Mouse (Mus musculus): ENCODE results near the gene Fam20b. TPM values are rescaled to one million over a fixed set of nuclear protein-coding genes. Genes with fewer than 3 reads are reported as not detected.

Gene Fam20b
- polyA plus RNA-seq, 1 experiment, result 27.3 TPM

GRCm38 (mm10) chr1:156674195-156675000 is 44.5 kb downstream of the Fam20b start, which contains the start of gene Tor3a:
Tor3a (minus strand) TSS chr1:156674356.
- H3K27ac ChIP-seq (ENCODE audit: insufficient read depth, low read depth, low read length), result peak within 1 kb of the TSS; percentile 74
- H3K4me1 ChIP-seq (ENCODE audit: control insufficient read depth, insufficient read depth, low read length), result peaks cover 8% of the 10 kb centered on the region
- peak within 1 kb of the TSS; percentile 77 for H3K4me3 ChIP-seq (ENCODE audit: insufficient read depth, low read length)
- TF ChIP-seq POLR2A (IDR thresholded peaks at IDR 0.05; ENCODE audit: borderline replicate concordance, low read depth, low read length) (no peak), CTCF (IDR thresholded peaks at IDR 0.05; ENCODE audit: low read depth, low read length) (no peak)

- Histone ChIP-seq H3K4me1 (ENCODE audit: control insufficient read depth, insufficient read depth, low read length) (peaks cover 15% of the 10 kb centered on the region), H3K4me3 (ENCODE audit: insufficient read depth, low read length) (peak overlapping the region; percentile 77), H3K27ac (ENCODE audit: insufficient read depth, low read depth, low read length) (peak overlapping the region; percentile 74)
- TF ChIP-seq POLR2A (IDR thresholded peaks at IDR 0.05; ENCODE audit: borderline replicate concordance, low read depth, low read length), result no peak
- TF ChIP-seq CTCF (IDR thresholded peaks at IDR 0.05; ENCODE audit: low read depth, low read length), result no peak
These were observed 45.3 kb downstream of the Fam20b start for GRCm38 (mm10) chr1:156673476-156674194.

- Histone ChIP-seq H3K4me3 (ENCODE audit: insufficient read depth, low read length) (peak overlapping the region; percentile 77), H3K4me1 (ENCODE audit: control insufficient read depth, insufficient read depth, low read length) (peaks cover 21% of the 10 kb centered on the region), H3K27ac (ENCODE audit: insufficient read depth, low read depth, low read length) (peak overlapping the region; percentile 74)
- TF ChIP-seq CTCF (IDR thresholded peaks at IDR 0.05; ENCODE audit: low read depth, low read length), result no peak
- TF ChIP-seq POLR2A (IDR thresholded peaks at IDR 0.05; ENCODE audit: borderline replicate concordance, low read depth, low read length), result no peak
These were observed 46.0 kb downstream of the Fam20b start for GRCm38 (mm10) chr1:156672720-156673475.

- Histone ChIP-seq H3K27ac (ENCODE audit: insufficient read depth, low read depth, low read length) (no peak overlapping the region), H3K4me1 (ENCODE audit: control insufficient read depth, insufficient read depth, low read length) (peaks cover 26% of the 10 kb centered on the region), H3K4me3 (ENCODE audit: insufficient read depth, low read length) (no peak overlapping the region)
- TF ChIP-seq CTCF (IDR thresholded peaks at IDR 0.05; ENCODE audit: low read depth, low read length) (no peak), POLR2A (IDR thresholded peaks at IDR 0.05; ENCODE audit: borderline replicate concordance, low read depth, low read length) (no peak)
These were observed 47.0 kb downstream of the Fam20b start for GRCm38 (mm10) chr1:156671921-156672320.

- H3K4me1 ChIP-seq (ENCODE audit: control insufficient read depth, insufficient read depth, low read length), result peaks cover 27% of the 10 kb centered on the region
- H3K4me3 ChIP-seq (ENCODE audit: insufficient read depth, low read length), result no peak overlapping the region
- no peak overlapping the region for H3K27ac ChIP-seq (ENCODE audit: insufficient read depth, low read depth, low read length)
- no peak for TF ChIP-seq CTCF (IDR thresholded peaks at IDR 0.05; ENCODE audit: low read depth, low read length)
- TF ChIP-seq POLR2A (IDR thresholded peaks at IDR 0.05; ENCODE audit: borderline replicate concordance, low read depth, low read length), result no peak
These were observed 49.5 kb downstream of the Fam20b start for GRCm38 (mm10) chr1:156669208-156669983.

GRCm38 (mm10) chr1:156668602-156669001 is 50.3 kb downstream of the Fam20b start:
- H3K4me3 ChIP-seq (ENCODE audit: insufficient read depth, low read length), result no peak overlapping the region
- no peak for TF ChIP-seq CTCF (IDR thresholded peaks at IDR 0.05; ENCODE audit: low read depth, low read length)
- TF ChIP-seq POLR2A (IDR thresholded peaks at IDR 0.05; ENCODE audit: borderline replicate concordance, low read depth, low read length), result no peak
- no peak overlapping the region for H3K27ac ChIP-seq (ENCODE audit: insufficient read depth, low read depth, low read length)
- peaks cover 27% of the 10 kb centered on the region for H3K4me1 ChIP-seq (ENCODE audit: control insufficient read depth, insufficient read depth, low read length)

- H3K4me3 ChIP-seq (ENCODE audit: insufficient read depth, low read length), result no peak overlapping the region
- H3K27ac ChIP-seq (ENCODE audit: insufficient read depth, low read depth, low read length), result peak overlapping the region; percentile 17; the same call in 1 of the 2 replicates
- TF ChIP-seq CTCF (IDR thresholded peaks at IDR 0.05; ENCODE audit: low read depth, low read length) (no peak), POLR2A (IDR thresholded peaks at IDR 0.05; ENCODE audit: borderline replicate concordance, low read depth, low read length) (no peak)
- H3K4me1 ChIP-seq (ENCODE audit: control insufficient read depth, insufficient read depth, low read length), result peaks cover 27% of the 10 kb centered on the region
These were observed 51.6 kb downstream of the Fam20b start for GRCm38 (mm10) chr1:156667141-156667926.

GRCm38 (mm10) chr1:156665777-156666176 is 53.1 kb downstream of the Fam20b start:
- H3K27ac ChIP-seq (ENCODE audit: insufficient read depth, low read depth, low read length), result no peak overlapping the region
- TF ChIP-seq POLR2A (IDR thresholded peaks at IDR 0.05; ENCODE audit: borderline replicate concordance, low read depth, low read length) (no peak), CTCF (IDR thresholded peaks at IDR 0.05; ENCODE audit: low read depth, low read length) (no peak)
- H3K4me3 ChIP-seq (ENCODE audit: insufficient read depth, low read length), result no peak overlapping the region
- H3K4me1 ChIP-seq (ENCODE audit: control insufficient read depth, insufficient read depth, low read length), result peaks cover 31% of the 10 kb centered on the region

GRCm38 (mm10) chr1:156660660-156661236 is 58.1 kb downstream of the Fam20b start:
- Histone ChIP-seq H3K27ac (ENCODE audit: insufficient read depth, low read depth, low read length) (peak overlapping the region; percentile 73), H3K4me1 (ENCODE audit: control insufficient read depth, insufficient read depth, low read length) (peaks cover 16% of the 10 kb centered on the region), H3K4me3 (ENCODE audit: insufficient read depth, low read length) (peak overlapping the region; percentile 39)
